9 mouse cellular contexts compared by ENCODE assay signal in the genomic region with DNA sequence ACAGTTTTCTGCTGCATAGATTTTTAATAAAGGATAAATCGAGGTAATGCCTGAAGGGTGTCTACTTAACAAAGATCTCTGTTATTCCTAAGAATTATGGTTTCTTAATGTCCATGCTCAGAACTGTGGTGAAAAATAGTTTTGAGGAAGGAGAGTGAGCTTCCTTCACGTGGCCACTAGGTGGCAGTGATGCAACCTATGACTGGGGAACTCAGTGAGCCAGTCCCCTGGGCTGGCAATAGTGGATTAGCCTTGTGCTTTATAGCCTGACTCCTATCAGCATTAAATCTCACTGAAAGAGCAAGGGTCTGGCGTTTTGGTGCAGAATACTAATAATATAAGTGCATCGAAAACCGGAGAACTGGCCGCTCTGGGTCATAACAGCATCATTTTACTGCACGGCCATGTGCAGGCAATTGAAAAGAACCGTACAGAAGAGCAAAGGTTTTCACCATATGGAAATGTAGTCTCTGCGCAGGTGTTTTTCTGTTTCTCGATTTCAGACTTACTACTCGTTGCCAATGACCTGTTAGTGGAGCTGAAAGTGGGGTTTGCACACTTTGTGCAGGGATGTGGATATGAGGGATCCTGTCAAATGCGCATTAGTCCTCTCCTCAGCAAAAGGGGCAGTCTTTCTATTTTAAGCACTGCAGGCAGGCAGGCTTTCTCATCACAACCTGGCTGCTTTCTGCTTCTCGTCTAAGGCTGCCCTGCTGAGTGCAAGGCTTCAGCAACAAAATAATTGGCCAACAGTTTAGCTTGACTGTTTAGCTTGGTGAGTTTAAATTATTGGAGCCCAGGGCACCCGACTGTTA. TPM values are rescaled to one million over a fixed set of nuclear protein-coding genes. Genes with fewer than 3 reads are reported as not detected.
DNase-seq lines count a peak whose midpoint lies in the region; ATAC-seq lines count a peak whose summit lies in the region.
"Had no signal": no experiment of that assay in that cellular context is flagged by ENCODE, and none has a peak within 500 bp of the region (broad histone marks: within the 10 kb centered on the region; RNA-seq: fewer than 3 reads in every experiment).

No protein-coding gene starts in this region.

- 0 out of 2 replicates have a peak, but pooled peaks have one; percentile 31 for ATAC-seq in cerebellum, adult (ENCODE audit: insufficient number of reproducible peaks, low FRiP score, low TSS enrichment)
- peak; percentile 77 for ATAC-seq in neural tube, embryonic 14.5 days (ENCODE audit: low read depth)

- WGBS in neural tube, embryonic 14.5 days = 44% methylated on average over 14 of the region's 14 CpGs

- DNase-seq in cerebellum, adult 11 months = no peak
- peak; percentile 5 for DNase-seq in right cerebral cortex, adult 18-20 months
- DNase-seq in right cerebral cortex, postnatal 36 days (ENCODE audit: low spot score in 2 of 2) = no peak
- peak; percentile 3 to 18 for DNase-seq in frontal cortex, postnatal 10 days (ENCODE audit: low spot score in 2 of 2)
- DNase-seq in layer of hippocampus, postnatal 36 days = peak; percentile 12 to 19
- DNase-seq in spleen, adult 12 weeks (ENCODE audit: low spot score) = no peak

- H3K27ac ChIP-seq in neural tube, embryonic 14.5 days (ENCODE audit: low read depth, low read length) = peak overlapping the region; percentile 62; the same call in 1 of the 2 replicates
- H3K27ac ChIP-seq: lung, embryonic 15.5 days had no signal

- no peaks in the 10 kb centered on the region for H3K4me1 ChIP-seq in neural tube, embryonic 14.5 days (ENCODE audit: control insufficient read depth, insufficient read depth, low read length)
- H3K4me1 ChIP-seq: lung, embryonic 15.5 days had no signal

- no peak overlapping the region for H3K9ac ChIP-seq in neural tube, embryonic 14.5 days (replicated peaks; ENCODE audit: low read depth, low read length)
- H3K9ac ChIP-seq: lung, embryonic 15.5 days had no signal

- no peak overlapping the region for H3K4me3 ChIP-seq in neural tube, embryonic 14.5 days (ENCODE audit: low read depth, low read length)
- H3K4me3 ChIP-seq: lung, embryonic 15.5 days had no signal

- H3K9me3 ChIP-seq in neural tube, embryonic 14.5 days (ENCODE audit: control insufficient read depth, low read length) = no peaks in the 10 kb centered on the region
- H3K9me3 ChIP-seq: lung, embryonic 15.5 days had no signal

- H3K27me3 ChIP-seq in neural tube, embryonic 14.5 days (ENCODE audit: control insufficient read depth, insufficient read depth, low read length) = no peaks in the 10 kb centered on the region
- H3K27me3 ChIP-seq: lung, embryonic 15.5 days had no signal

- no peak overlapping the region for H3K4me2 ChIP-seq in neural tube, embryonic 14.5 days (ENCODE audit: low read depth, low read length)
- H3K4me2 ChIP-seq: lung, embryonic 15.5 days had no signal

- H3K36me3 ChIP-seq in neural tube, embryonic 14.5 days (ENCODE audit: control insufficient read depth, insufficient read depth, low read length) = no peaks in the 10 kb centered on the region
- H3K36me3 ChIP-seq: lung, embryonic 15.5 days had no signal

RNA-seq across cellular contexts. Expression of a gene that starts 23.8 kb away (rescaled TPM):
- not detected for total RNA-seq in layer of hippocampus, postnatal 36 days (2021)
- not detected in 2 replicates for polyA plus RNA-seq in neural tube, embryonic 14.5 days (2014; fragmentation: Nextera tagmentation; extraction: Ambion mirVana)
- polyA plus RNA-seq: lung, embryonic 15.5 days had no signal

Comparison
In these comparisons a context has a peak if more than half of its experiments do, and no peak if none do; other contexts are left out.
1. DNase-seq: peak in right cerebral cortex, adult 18-20 months (single experiment), frontal cortex, postnatal 10 days (2 of 2) and layer of hippocampus, postnatal 36 days (2 of 2); none in cerebellum, adult 11 months (single experiment), right cerebral cortex, postnatal 36 days (0 of 2) and spleen, adult 12 weeks (single experiment).